Mouse (Mus musculus) heart, embryonic 11.5 days (tissue): Measurements from ENCODE around the gene Btnl6. TPM values are rescaled to one million over a fixed set of nuclear protein-coding genes. Genes with fewer than 3 reads are reported as not detected.
"Not testable (repeated sequence)": the region's sequence is repeated elsewhere in the genome, so short reads cannot be mapped to it uniquely, and the experiment has no call there.

Source experiments
- ATAC-seq: fragments of 200-750 bp; cut with Nextera tagmentation; replicated peaks from 2 replicates; pipeline ENCODE4 v1.8.0; 2017; ENCODE audit warnings: moderate library complexity; ENCODE audit not compliant: insufficient number of reproducible peaks, low FRiP score, low TSS enrichment
- H3K27ac ChIP-seq: fragments of 300-500 bp; sonication (generic); 2 replicates; pipeline ENCODE4 v1.5.1; 2014; ENCODE audit warnings: mild to moderate bottlenecking, low read depth, low read length
- H3K27me3 ChIP-seq: fragments of 300-500 bp; sonication (generic); 2 replicates; pipeline ENCODE4 v1.6.1; 2014; ENCODE audit warnings: mild to moderate bottlenecking, low read length, mixed read lengths; ENCODE audit not compliant: control insufficient read depth, insufficient read depth
- H3K36me3 ChIP-seq: fragments of 300-500 bp; sonication (generic); 2 replicates; pipeline ENCODE4 v1.6.1; 2014; ENCODE audit warnings: mild to moderate bottlenecking, low read length, moderate library complexity, mixed read lengths; ENCODE audit not compliant: control insufficient read depth, insufficient read depth
- H3K4me1 ChIP-seq: fragments of 300-500 bp; sonication (generic); 2 replicates; pipeline ENCODE4 v1.6.1; 2014; ENCODE audit warnings: low read length; ENCODE audit not compliant: control insufficient read depth, insufficient read depth
- H3K4me2 ChIP-seq: fragments of 300-500 bp; sonication (generic); 2 replicates; pipeline ENCODE4 v1.6.1; 2014; ENCODE audit warnings: mild to moderate bottlenecking, moderate library complexity
- H3K4me3 ChIP-seq: fragments of 300-500 bp; sonication (generic); 2 replicates; pipeline ENCODE4 v1.5.1; 2014; ENCODE audit warnings: low read depth, low read length
- H3K9ac ChIP-seq: fragments of 300-500 bp; sonication (generic); 2 replicates; pipeline ENCODE4 v1.6.1; 2014; ENCODE audit warnings: mild to moderate bottlenecking, low read depth, low read length, moderate library complexity
- H3K9me3 ChIP-seq: fragments of 300-500 bp; sonication (generic); replicated peaks from 2 replicates; pipeline ENCODE4 v1.6.1; 2016; ENCODE audit warnings: low read length; ENCODE audit not compliant: control insufficient read depth
- WGBS: fragments of 180-500 bp; shearing (Covaris S2); extraction: QIAGEN DNeasy Blood & Tissue Kit; methylation state at CpG from one replicate; pipeline ENCODE4 v1.1.7; 2014; ENCODE audit not compliant: insufficient replicate concordance; 5-methylcytosine and 5-hydroxymethylcytosine counted together
- polyA plus RNA-seq: library from polyadenylated mRNA; unstranded; fragments of >200 nt; fragmentation: Nextera tagmentation; extraction: Ambion mirVana; gene quantifications from 2 replicates; pipeline ENCODE4 v1.2.1, GENCODE M21; 2014

Gene Btnl6
- polyA plus RNA-seq, 1 experiment from 2014 or later = not detected

GRCm38 (mm10) chr17:34519001-34519400, 1.8 kb upstream of the Btnl6 start:
- Histone ChIP-seq H3K4me2 (no peak overlapping the region), H3K27ac (no peak overlapping the region), H3K4me1 (no peaks in the 10 kb centered on the region), H3K9ac (no peak overlapping the region), H3K36me3 (no peaks in the 10 kb centered on the region), H3K9me3 (no peaks in the 10 kb centered on the region), H3K4me3 (no peak overlapping the region), H3K27me3 (no peaks in the 10 kb centered on the region)
- WGBS = 48% methylated on average over 1 of the region's 1 CpGs
- ATAC-seq = no peak

- WGBS = 61% methylated on average over 3 of the region's 3 CpGs
- H3K36me3 ChIP-seq, H3K9me3 ChIP-seq, ATAC-seq, H3K4me2 ChIP-seq, H3K27me3 ChIP-seq, H3K4me3 ChIP-seq, H3K27ac ChIP-seq, H3K9ac ChIP-seq, H3K4me1 ChIP-seq: not testable (repeated sequence)
Observed at GRCm38 (mm10) chr17:34518571-34518970, 1.4 kb upstream of the Btnl6 start.

GRCm38 (mm10) chr17:34517795-34518194, 643 bp upstream of the Btnl6 start:
- no peak for ATAC-seq
- H3K27me3 ChIP-seq = no peaks in the 10 kb centered on the region
- H3K4me3 ChIP-seq = no peak overlapping the region
- no peak overlapping the region for H3K27ac ChIP-seq
- H3K9me3 ChIP-seq = no peaks in the 10 kb centered on the region
- H3K4me2 ChIP-seq = no peak overlapping the region
- H3K36me3 ChIP-seq = no peaks in the 10 kb centered on the region
- H3K9ac ChIP-seq = no peak overlapping the region
- 87% methylated on average over 4 of the region's 4 CpGs for WGBS
- H3K4me1 ChIP-seq = no peaks in the 10 kb centered on the region

- Histone ChIP-seq H3K36me3 (no peaks in the 10 kb centered on the region), H3K9me3 (no peaks in the 10 kb centered on the region), H3K4me3 (no peak overlapping the region), H3K27me3 (no peaks in the 10 kb centered on the region), H3K27ac (no peak overlapping the region), H3K4me2 (no peak overlapping the region), H3K4me1 (no peaks in the 10 kb centered on the region), H3K9ac (no peak overlapping the region)
- WGBS = 73% methylated on average over 2 of the region's 2 CpGs
- no peak for ATAC-seq
Observed at GRCm38 (mm10) chr17:34516514-34516913, 638 bp downstream of the Btnl6 start.

GRCm38 (mm10) chr17:34511723-34512122, 5.4 kb downstream of the Btnl6 start:
- not testable (repeated sequence) for H3K27me3 ChIP-seq, H3K4me3 ChIP-seq, H3K27ac ChIP-seq, H3K4me1 ChIP-seq, H3K4me2 ChIP-seq, ATAC-seq, H3K36me3 ChIP-seq, H3K9me3 ChIP-seq, H3K9ac ChIP-seq
- WGBS = 39% methylated on average over 1 of the region's 1 CpGs

- H3K4me1 ChIP-seq = no peaks in the 10 kb centered on the region
- no peaks in the 10 kb centered on the region for H3K9me3 ChIP-seq
- H3K4me3 ChIP-seq = no peak overlapping the region
- H3K27me3 ChIP-seq = no peaks in the 10 kb centered on the region
- H3K36me3 ChIP-seq = no peaks in the 10 kb centered on the region
- H3K27ac ChIP-seq = no peak overlapping the region
- no peak overlapping the region for H3K4me2 ChIP-seq
- H3K9ac ChIP-seq = no peak overlapping the region
- ATAC-seq = no peak
Observed at GRCm38 (mm10) chr17:34507591-34507990, 9.6 kb downstream of the Btnl6 start.

- not testable (repeated sequence) for H3K4me2 ChIP-seq, H3K9ac ChIP-seq, H3K27ac ChIP-seq, H3K9me3 ChIP-seq, H3K27me3 ChIP-seq, ATAC-seq, H3K36me3 ChIP-seq, H3K4me1 ChIP-seq, H3K4me3 ChIP-seq
- 77% methylated on average over 3 of the region's 4 CpGs for WGBS
Observed at GRCm38 (mm10) chr17:34497726-34498125, 19.4 kb downstream of the Btnl6 start.

GRCm38 (mm10) chr17:34497319-34497718, 19.8 kb downstream of the Btnl6 start:
- H3K27me3 ChIP-seq = not testable (repeated sequence)

GRCm38 (mm10) chr17:34496539-34496938, 20.6 kb downstream of the Btnl6 start:
- no peak overlapping the region for H3K9ac ChIP-seq
- H3K9me3 ChIP-seq = no peaks in the 10 kb centered on the region
- WGBS = 48% methylated on average over 2 of the region's 2 CpGs
- no peak overlapping the region for H3K27ac ChIP-seq
- H3K36me3 ChIP-seq = no peaks in the 10 kb centered on the region
- H3K4me3 ChIP-seq = no peak overlapping the region
- no peak for ATAC-seq
- H3K4me1 ChIP-seq = no peaks in the 10 kb centered on the region
- no peak overlapping the region for H3K4me2 ChIP-seq
- H3K27me3 ChIP-seq = no peaks in the 10 kb centered on the region

More at GRCm38 (mm10) chr17:34497319-34497718, 19.8 kb downstream of the Btnl6 start:
- H3K4me2 ChIP-seq, H3K9me3 ChIP-seq, H3K4me3 ChIP-seq, ATAC-seq, H3K9ac ChIP-seq, H3K4me1 ChIP-seq, H3K36me3 ChIP-seq, H3K27ac ChIP-seq: not testable (repeated sequence)
- WGBS = 80% methylated on average over 3 of the region's 3 CpGs
